10 mouse cellular contexts compared by ENCODE assay signal in the genomic region with DNA sequence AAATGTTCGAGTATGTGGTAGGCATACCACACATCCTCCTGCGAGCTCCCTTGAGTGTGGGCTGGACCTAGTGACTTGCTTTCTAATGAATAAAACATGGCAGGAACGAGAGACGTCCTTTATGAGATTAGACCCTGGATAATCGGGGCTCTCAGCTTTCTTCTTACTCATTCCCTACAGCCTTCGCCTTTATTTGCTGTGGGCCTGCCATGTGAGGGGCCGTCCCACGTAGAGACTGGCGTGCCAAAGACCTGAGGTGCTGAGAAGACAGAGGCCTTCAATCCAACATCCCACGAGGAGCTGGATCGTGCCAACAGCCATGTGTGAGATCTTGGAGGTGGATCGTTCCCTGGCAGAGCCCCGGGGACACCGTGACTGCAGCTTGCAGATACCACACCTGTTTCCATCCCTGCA. TPM values are rescaled to one million over a fixed set of nuclear protein-coding genes. Genes with fewer than 3 reads are reported as not detected.
DNase-seq lines count a peak whose midpoint lies in the region; ATAC-seq lines count a peak whose summit lies in the region.
"Had no signal": no experiment of that assay in that cellular context is flagged by ENCODE, and none has a peak within 500 bp of the region (broad histone marks: within the 10 kb centered on the region; RNA-seq: fewer than 3 reads in every experiment).

No protein-coding gene starts in this region.

- intact Hi-C loops in left cerebral cortex, postnatal 10 days (cut with DNase I): no loop called here

- H3K36me3 ChIP-seq in embryonic facial prominence, embryonic 11.5 days (replicated peaks; ENCODE audit: control insufficient read depth, insufficient read depth, low read depth, low read length): no peaks in the 10 kb centered on the region
- no peaks in the 10 kb centered on the region for H3K36me3 ChIP-seq in limb, embryonic 12.5 days

- no peaks in the 10 kb centered on the region for H3K9me3 ChIP-seq in embryonic facial prominence, embryonic 11.5 days (replicated peaks; ENCODE audit: control insufficient read depth, low read length)
- H3K9me3 ChIP-seq in limb, embryonic 12.5 days: peaks cover 10% of the 10 kb centered on the region; the same call in 1 of the 2 replicates

- DNase-seq in frontal cortex, adult 2 months (ENCODE audit: extremely low spot score in 1 of 2, low spot score in 1 of 2): peak; percentile 74 to 78
- DNase-seq in frontal cortex, postnatal 10 days (ENCODE audit: low spot score in 2 of 2): no peak
- peak; percentile 51 for DNase-seq in left cerebral cortex, adult 11 months (ENCODE audit: low spot score)
- DNase-seq in left cerebral cortex, postnatal 10 days (ENCODE audit: extremely low spot score in 1 of 2, low spot score in 2 of 2): no peak
- peak; percentile 61 for DNase-seq in embryonic facial prominence, embryonic 11.5 days (ENCODE audit: low spot score)
- no peak for DNase-seq in thymus, postnatal 0 days (ENCODE audit: low spot score)
- DNase-seq: cerebellum, postnatal 25 days; kidney, adult 8-10 months had no signal

- no peak overlapping the region for H3K4me2 ChIP-seq in embryonic facial prominence, embryonic 11.5 days (ENCODE audit: low read depth, low read length)
- no peak overlapping the region for H3K4me2 ChIP-seq in limb, embryonic 12.5 days

- peak overlapping the region; percentile 82 for H3K27ac ChIP-seq in embryonic facial prominence, embryonic 11.5 days (replicated peaks; ENCODE audit: low read depth, low read length)
- peak overlapping the region; percentile 85 for H3K27ac ChIP-seq in limb, embryonic 12.5 days

- WGBS in embryonic facial prominence, embryonic 11.5 days: 46% methylated on average over 14 of the region's 14 CpGs
- 44% methylated on average over 14 of the region's 14 CpGs for WGBS in limb, embryonic 12.5 days

- peak overlapping the region; percentile 44; the same call in 1 of the 2 replicates for H3K9ac ChIP-seq in embryonic facial prominence, embryonic 11.5 days (replicated peaks; ENCODE audit: low read length)
- H3K9ac ChIP-seq in limb, embryonic 12.5 days (replicated peaks): no peak overlapping the region

- ATAC-seq in embryonic facial prominence, embryonic 11.5 days (replicated peaks; ENCODE audit: insufficient number of reproducible peaks, low FRiP score, low TSS enrichment, low read depth): 0 out of 2 replicates have a peak, but pooled peaks have one; percentile 41
- no peak for ATAC-seq in limb, embryonic 12.5 days (ENCODE audit: insufficient number of reproducible peaks, insufficient read depth, low FRiP score, low TSS enrichment, low read depth)
- no peak for ATAC-seq in inflammation-experienced regulatory T-cells, adult 6 months

- no peak overlapping the region for H3K4me3 ChIP-seq in embryonic facial prominence, embryonic 11.5 days (ENCODE audit: low read depth, low read length)
- no peak overlapping the region for H3K4me3 ChIP-seq in limb, embryonic 12.5 days (replicated peaks)

- peaks cover 9% of the 10 kb centered on the region; the same call in 1 of the 2 replicates for H3K4me1 ChIP-seq in embryonic facial prominence, embryonic 11.5 days (ENCODE audit: control insufficient read depth, insufficient read depth, low read length)
- peaks cover 46% of the 10 kb centered on the region for H3K4me1 ChIP-seq in limb, embryonic 12.5 days (replicated peaks)

- H3K27me3 ChIP-seq in embryonic facial prominence, embryonic 11.5 days (ENCODE audit: control insufficient read depth, insufficient read depth, low read length): no peaks in the 10 kb centered on the region
- no peaks in the 10 kb centered on the region for H3K27me3 ChIP-seq in limb, embryonic 12.5 days

RNA-seq across cellular contexts. Expression of a gene that starts 32.1 kb away (rescaled TPM):
- polyA plus RNA-seq in frontal cortex, adult 2 months (2012; rRNA removed): 0.19 and 0.34 TPM in 2 replicates
- total RNA-seq in left cerebral cortex, postnatal 10 days (2021): under 1 TPM in 1 of 2 experiments, not detected in 1; 0.51 TPM
- polyA plus RNA-seq in embryonic facial prominence, embryonic 11.5 days (2014; fragmentation: Nextera tagmentation; extraction: Ambion mirVana): 0.22 and 0.86 TPM in 2 replicates
- 0.65 and 0.73 TPM in 2 replicates for polyA plus RNA-seq in limb, embryonic 12.5 days (2016; fragmentation: Nextera tagmentation; extraction: Ambion mirVana)
- 1.4 and 1.7 TPM in 2 replicates for polyA plus RNA-seq in thymus, postnatal 0 days (2015; fragmentation: Nextera tagmentation; extraction: Ambion mirVana)
- under 1 TPM; 0.30 to 0.58 (median 0.51) TPM for polyA plus RNA-seq in inflammation-experienced regulatory T-cells, adult 6 months (2017; shearing (Covaris generic))

RNA-seq across cellular contexts. Expression of a gene that starts 33.7 kb away (rescaled TPM):
- 0.14 and 0.19 TPM in 2 replicates for polyA plus RNA-seq in frontal cortex, adult 2 months (2012; rRNA removed)
- not detected for total RNA-seq in left cerebral cortex, postnatal 10 days (2021)
- 0.31 and 0.60 TPM in 2 replicates for polyA plus RNA-seq in embryonic facial prominence, embryonic 11.5 days (2014; fragmentation: Nextera tagmentation; extraction: Ambion mirVana)
- 0.40 and 0.49 TPM in 2 replicates for polyA plus RNA-seq in limb, embryonic 12.5 days (2016; fragmentation: Nextera tagmentation; extraction: Ambion mirVana)
- polyA plus RNA-seq in thymus, postnatal 0 days (2015; fragmentation: Nextera tagmentation; extraction: Ambion mirVana): 36.2 and 37.4 TPM in 2 replicates
- 100 to 1,000 TPM in 2 of 3 experiments, 10 to 100 TPM in 1; 16.6 to 295 (median 286) TPM for polyA plus RNA-seq in inflammation-experienced regulatory T-cells, adult 6 months (2017; shearing (Covaris generic))

Comparison
In these comparisons a context has a peak if more than half of its experiments do, and no peak if none do; other contexts are left out.
1. DNase-seq: peak in frontal cortex, adult 2 months (2 of 2), left cerebral cortex, adult 11 months (single experiment) and embryonic facial prominence, embryonic 11.5 days (single experiment); none in frontal cortex, postnatal 10 days (0 of 2), left cerebral cortex, postnatal 10 days (0 of 2) and thymus, postnatal 0 days (single experiment).
2. RNA of a gene that starts 33.7 kb away (polyA plus RNA-seq): 16.6 to 295 TPM in inflammation-experienced regulatory T-cells, adult 6 months and 36.2 to 37.4 TPM in thymus, postnatal 0 days; 0.31 to 0.60 TPM in embryonic facial prominence, embryonic 11.5 days, 0.40 to 0.49 TPM in limb, embryonic 12.5 days and 0.14 to 0.19 TPM in frontal cortex, adult 2 months; every median in the first group is over 10 times any median in the second.